Mouse (Mus musculus) cortical plate, adult 2 months (tissue): Measurements from ENCODE around the gene Itgb2.

Source experiments
- CTCF ChIP-seq: fragments of 200-500 bp; IDR thresholded peaks from 2 replicates; pipeline ENCODE4 v1.5.1; 2011; ENCODE audit warnings: mild to moderate bottlenecking, control low read depth, low read length; ENCODE audit not compliant: insufficient read depth; ENCODE audit errors: extremely low read depth
- POLR2A ChIP-seq: fragments of 200-500 bp; IDR thresholded peaks from 2 replicates; pipeline ENCODE4 v1.6.1; 2011; ENCODE audit warnings: mild to moderate bottlenecking, low read length, control low read depth; ENCODE audit not compliant: insufficient read depth; ENCODE audit errors: extremely low read depth

- TF ChIP-seq CTCF (no peak), POLR2A (no peak)
These were observed 23.5 kb upstream of the Itgb2 start for GRCm38 (mm10) chr10:77506526-77506925.
